Mouse (Mus musculus): ENCODE measurements around the gene Ppp4r3b.

The Ppp4r3b gene

DNA sequence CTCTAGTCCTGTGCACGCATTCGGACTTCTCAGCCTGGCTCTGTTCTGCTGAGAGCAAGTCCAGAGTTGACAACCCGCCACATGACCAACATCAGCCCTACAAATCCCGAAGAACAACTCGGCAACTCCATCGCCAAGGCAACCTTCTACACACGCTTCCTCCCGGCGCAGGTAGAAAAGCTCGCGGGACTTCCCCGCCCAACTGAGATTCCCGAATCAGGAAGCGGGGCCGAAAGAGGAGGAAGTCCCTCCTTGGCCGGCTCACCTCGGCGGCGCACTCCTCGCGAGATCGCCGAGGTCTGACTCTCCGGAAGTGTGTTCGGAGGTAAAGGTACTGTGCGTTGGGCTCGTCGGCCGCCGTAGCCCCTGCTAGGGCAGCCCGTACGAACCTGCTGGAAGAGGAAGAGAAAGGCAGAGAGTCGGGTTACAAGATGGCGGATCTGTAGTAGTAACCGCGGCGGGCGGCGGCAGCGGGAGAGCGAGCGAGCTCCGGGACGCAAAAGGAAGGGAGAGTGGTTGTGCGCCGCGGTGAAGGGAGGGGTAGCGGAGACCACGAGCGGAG, at the start of gene Ppp4r3b:
TSS of gene Ppp4r3b (plus strand) at position 328 of the 562 bp plus-strand sequence.
- peak; percentile 89 for DNase-seq (ENCODE audit: low spot score)

DNA sequence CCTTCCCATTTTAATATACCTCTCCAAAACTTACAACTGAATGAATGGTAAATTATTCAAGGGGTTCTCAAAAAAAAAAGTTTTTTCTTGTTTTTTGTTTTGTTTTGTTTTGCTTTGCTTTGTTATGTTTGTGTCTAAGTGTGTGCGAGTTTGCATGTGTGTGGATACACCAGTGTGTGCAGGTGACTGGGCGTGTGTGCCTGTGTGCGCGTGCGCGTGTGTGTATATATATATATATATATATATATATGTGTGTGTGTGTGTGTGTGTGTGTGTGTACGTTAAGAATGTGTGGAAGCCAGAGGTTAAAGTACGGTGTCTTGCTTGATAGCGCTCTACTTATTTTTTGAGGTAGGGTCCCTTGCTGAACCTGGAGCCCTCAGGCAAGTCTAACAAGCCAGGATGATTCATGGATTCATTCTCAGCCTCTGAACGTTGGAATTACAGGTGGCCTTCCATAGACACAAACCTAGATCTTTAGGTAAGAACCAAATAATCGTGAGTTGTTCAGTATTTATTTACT, 42.8 kb upstream of the Ppp4r3b start:
- no peak for DNase-seq (ENCODE audit: low spot score)

DNA sequence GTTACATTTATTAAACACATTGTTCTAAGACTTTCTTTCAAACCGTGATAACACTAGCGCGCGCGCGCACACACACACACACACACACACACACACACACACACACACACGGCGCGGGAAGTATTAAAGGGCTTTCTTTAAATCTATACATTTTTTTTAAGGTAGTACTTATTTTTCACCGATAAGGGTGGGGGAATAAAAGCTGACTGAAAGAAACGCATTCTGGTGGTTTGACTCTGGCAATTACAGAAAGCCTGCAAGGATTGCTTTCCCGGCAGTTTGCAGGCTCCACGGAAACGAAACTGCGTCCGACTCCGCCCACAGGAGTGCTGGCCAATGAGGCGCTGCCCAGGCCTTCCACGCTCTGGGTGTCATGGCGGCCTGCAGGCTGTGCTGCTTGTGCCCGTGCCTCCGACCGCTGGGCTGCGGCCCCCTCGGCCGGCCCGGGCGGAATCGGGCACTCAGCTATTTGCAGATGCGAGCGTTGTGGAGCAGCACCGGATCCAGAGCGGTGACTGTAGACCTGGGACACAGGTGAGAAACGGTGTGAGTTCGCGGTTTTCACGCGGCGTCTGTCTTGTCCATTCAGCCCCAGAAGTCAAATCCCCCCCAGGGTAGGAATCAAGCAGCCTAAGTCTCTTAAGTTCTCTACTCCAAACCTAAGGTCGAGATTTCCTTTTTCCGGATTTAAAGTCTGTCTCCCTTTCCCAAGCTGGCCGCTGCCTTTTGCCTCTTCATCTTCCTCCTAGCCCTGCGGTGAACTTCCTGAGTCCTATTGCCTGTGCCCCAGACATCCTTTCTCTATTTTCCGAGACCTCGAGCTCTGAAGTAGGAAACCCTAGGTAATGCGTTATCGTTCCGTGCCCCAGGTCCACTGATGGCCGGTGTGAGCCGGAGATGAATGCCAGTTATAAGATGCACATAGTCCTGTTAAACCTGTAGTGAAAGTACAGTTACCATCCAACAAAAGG, 42.0 kb upstream of the Ppp4r3b start, which contains the start of gene Pnpt1:
TSS of gene Pnpt1 (plus strand) at position 360 of the 971 bp plus-strand sequence.
- peak; percentile 43 for DNase-seq (ENCODE audit: low spot score)

DNA sequence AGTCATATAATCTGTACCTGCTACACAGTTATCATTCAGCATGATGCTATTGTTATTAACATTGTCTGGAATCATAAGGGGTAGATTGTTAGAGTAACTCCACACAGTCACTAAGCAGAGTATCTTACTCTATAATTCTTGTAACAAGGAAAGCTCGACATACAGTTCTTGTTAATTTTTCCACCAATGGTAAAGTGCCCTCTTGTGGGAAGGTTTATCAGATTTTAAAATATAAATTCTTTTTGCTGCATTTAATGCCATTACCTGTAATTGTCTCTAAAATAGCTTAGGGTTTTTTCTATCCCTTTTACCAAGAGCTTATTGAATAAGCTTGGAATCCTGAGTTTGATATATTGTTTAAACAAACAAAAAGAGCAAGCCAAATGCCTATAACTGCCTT, 32.0 kb upstream of the Ppp4r3b start:
- no peak for DNase-seq (ENCODE audit: low spot score)

DNA sequence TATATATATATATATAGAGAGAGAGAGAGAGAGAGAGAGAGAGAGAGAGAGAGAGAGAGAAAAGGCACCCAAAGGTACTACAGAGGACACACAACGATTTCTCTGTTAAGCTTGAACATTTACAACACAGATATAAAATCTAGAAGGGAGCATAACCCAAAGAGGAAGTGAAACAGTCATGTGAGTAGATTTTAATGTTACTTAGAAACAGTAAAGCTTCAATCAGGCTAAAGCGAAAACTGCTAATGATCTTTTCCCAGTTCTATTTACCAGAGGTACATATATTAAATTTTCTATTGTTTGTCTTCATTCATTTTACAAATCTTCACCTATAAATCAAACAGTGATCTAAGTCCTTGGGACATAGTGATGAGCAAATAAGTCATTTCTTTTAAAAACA, 23.8 kb upstream of the Ppp4r3b start:
- no peak for DNase-seq (ENCODE audit: low spot score)

DNA sequence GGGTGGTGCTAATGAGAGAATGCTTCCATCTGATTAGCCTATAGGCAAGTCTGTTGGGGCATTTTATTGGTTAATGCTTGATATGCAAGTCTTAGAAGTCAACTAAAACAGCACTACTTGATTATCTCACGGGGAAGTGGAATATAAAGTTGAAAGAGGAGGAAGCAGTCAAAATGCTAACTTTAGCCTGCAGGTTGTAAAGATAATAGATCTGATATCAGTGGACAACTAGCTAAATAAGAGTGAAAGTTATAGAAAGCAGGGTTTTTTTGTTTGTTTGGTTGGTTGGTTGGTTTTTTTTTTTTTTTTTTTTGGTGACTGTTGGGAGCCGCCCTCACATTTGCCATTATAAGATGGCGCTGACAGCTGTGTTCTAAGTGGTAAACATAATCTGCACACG, 9.1 kb upstream of the Ppp4r3b start:
- DNase-seq (ENCODE audit: low spot score) = no peak

DNA sequence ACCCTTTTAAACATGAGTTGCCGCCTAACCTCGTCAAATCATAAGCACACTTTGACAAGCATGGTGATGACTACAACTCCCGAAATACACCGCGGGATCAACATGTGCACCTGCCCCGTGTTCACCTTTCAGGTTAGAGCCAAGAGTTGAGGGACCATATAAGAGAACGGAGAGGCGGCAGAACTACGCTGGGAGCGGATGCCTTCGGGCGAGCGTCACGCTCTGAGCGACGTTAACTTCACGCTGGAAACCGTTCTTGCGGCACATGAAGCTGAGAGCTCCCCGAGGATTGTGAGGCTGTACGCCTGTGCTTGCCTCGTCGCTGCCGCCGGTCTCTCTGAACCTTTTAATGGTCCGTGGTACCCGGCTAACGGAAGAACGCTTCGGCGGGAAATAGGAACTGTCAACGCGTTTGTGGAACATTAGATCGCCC, 715 bp upstream of the Ppp4r3b start:
- DNase-seq (ENCODE audit: low spot score) = peak; percentile 9

DNA sequence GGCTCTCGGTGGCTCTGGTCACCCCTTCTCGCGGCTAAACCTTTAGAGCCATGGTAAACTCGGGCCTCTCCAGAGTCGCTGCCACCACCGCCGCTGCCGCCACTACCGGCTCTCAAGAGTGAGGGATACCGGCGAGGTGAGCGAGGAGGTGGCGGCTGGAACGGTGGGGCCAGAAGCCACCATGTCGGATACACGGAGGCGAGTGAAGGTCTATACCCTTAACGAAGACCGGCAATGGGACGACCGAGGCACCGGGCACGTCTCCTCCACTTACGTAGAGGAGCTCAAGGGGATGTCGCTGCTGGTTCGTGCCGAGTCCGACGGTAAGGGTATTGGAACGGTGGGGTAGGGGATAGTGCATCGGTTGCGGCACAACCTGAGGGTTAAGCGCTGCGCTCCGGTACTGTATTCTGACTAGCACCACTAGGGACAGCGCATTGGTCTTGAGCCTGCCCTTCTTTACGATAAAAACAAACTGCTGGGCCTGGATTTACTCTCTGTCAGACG, 488 bp downstream of the Ppp4r3b start:
- DNase-seq (ENCODE audit: low spot score) = peak; percentile 12

DNA sequence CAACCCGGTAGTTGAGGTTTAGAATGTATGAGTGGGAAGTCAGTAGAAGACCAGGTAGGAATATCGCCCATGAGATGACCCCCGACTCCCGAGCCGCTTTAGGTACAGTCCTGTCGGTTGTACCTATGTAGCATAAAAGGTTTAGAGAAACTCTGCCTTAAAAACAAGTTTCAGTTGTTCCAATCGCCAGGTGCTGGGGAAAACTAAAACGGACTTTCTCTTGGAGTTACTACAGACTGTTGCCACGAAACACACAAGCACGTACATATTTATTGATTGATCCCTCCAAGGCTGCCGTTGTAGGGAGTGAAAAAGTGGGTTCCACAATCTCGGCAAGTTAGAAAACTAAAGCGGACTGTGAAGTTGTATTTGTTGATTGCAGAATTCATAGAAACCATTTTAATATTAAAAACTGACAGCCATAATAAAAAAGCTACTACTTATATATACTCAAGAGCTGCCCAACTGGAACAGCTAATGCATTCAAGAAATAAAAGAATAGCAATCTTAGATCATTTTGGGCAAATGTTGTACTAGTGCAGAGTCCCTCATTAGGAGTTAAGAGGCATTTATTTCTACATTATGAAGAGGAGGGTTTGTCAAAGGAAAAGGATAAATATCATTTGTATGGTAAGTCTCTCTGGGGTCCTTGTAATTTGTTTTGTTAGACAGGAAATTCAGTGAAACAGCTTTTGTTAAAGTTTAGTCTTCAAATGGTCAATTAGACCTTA, 1.2 kb downstream of the Ppp4r3b start:
- no peak for DNase-seq (ENCODE audit: low spot score)

DNA sequence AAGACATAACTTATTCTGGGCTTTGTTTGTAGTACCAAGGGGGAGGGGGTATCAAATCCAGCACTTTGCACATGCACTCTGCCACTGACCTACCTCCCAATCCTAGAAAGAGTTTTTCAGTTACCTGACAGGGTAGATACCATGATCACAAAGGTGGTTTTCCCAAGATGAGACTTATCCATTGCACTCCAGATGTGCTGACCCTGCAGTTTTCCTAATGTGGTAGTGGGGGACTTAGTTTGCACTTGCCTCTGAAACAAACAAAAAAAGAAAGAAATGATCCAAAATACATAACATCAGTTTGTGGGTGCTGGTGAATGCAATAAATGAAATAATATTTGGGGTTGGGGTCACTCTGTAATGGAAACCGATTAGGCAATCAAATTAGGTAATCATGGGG, 6.6 kb downstream of the Ppp4r3b start:
- DNase-seq (ENCODE audit: low spot score) = no peak

DNA sequence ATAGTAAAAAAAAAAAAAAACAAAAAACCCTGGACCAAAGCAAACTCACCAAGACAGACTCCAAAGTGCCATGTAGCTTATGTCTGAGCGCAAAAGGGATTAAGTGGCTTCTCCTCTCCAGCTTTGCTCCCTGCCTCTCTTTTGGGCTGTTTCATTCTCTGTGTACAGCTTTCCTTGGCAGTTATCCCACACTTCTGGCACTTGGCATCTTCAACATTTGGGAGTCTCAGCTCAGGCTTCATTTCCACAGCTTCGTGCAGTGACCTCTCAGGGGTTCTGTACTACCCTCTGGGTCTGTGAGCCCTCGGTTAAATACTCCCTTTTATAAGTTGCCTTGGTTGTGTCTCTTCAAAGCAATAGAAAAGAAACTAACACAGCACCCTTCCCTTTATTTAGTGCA, 8.0 kb downstream of the Ppp4r3b start:
- no peak for DNase-seq (ENCODE audit: low spot score)

DNA sequence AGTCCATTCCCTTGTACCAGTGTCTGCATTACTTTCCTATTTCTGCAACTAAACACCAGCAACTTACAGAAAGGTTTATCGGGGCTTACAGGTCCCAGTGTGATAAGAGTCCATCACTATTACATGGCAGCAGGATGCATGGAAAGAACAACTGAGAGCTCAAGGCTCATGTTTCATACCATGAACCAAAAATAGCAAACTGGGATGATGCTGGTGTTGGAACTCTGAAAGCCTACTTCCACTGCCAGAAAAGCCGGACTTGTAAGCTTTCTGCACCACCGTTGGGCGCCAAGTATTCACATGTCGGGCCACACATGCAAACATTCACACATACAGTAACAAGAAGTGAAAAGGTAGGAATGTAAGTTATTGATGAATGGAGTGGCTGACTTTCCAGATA, 9.1 kb downstream of the Ppp4r3b start:
- no peak for DNase-seq (ENCODE audit: low spot score)

DNA sequence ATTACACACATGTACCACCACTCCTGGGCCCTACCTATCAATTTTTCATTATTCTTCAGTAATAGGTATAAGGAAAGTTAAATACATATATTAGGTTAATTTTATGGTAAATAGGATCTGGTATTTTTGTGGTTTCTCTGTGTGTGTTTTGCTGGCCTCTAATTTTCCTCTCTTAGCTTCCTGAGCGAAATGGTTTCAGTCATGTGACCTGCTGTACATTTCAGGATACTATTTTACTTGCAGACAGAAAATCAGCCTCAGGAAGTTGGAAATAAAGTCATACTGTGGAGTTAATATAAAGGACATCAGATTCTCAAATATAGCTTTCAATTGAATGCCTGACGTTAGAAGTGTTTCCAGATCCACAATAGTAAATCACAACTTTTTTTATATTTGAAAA, 16.3 kb downstream of the Ppp4r3b start:
- DNase-seq (ENCODE audit: low spot score) = no peak

DNA sequence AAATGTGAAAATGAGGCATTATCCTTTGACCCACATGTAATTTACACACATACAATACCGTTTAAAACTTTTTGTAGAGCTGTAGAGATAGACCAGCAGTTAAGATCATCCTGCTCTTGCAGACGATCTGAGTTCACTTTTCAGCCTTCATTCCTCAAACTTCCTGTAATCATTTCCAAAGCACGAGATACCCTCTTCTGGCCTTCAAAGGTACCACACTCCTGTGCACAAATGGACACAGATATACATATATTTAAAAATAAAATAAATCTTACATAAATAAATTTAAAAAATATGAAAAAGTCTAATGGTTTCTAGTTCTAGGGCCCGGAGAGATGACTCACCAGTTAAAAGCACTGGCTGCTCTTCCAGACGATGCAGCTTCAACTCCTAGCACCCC, 31.0 kb downstream of the Ppp4r3b start:
- DNase-seq (ENCODE audit: low spot score) = no peak

DNA sequence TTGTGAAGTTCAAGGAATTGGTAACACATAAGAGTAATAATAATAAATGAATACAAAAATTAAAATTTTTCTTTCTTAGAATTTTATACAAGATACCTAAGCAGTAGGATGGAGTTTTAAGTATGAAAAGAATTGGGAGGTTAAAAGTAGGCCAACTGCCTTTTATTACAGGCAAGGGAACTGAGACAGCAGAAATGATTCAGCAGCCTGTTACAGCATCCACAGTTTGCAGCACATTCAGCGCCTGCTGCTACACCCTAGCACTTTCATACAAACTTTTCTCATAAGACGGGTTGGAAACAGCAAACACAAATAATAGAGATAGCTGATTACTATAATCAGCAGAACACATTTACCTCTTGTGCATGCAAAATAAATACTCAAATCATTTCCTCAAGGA, 37.1 kb downstream of the Ppp4r3b start:
- no peak for DNase-seq (ENCODE audit: low spot score)

DNA sequence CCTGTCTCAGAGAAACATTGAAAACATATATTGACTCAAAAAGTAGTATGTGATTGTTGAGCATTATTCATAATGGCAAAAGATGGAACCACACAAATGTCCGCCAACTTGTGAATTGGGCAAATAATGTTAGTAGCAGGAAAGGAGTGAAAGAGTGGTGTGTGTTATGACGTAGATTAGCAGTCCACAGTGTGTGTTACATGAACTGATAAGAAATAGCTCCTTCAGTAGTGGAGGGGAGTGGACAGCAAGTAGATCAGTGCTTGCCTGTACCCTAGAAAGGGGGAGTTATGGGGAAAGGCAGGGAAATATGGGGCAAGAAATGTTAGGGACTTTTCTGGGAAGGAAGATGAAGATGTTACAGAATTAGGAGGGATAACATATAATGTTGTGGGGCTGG, 43.5 kb downstream of the Ppp4r3b start:
- DNase-seq (ENCODE audit: low spot score) = no peak

DNA sequence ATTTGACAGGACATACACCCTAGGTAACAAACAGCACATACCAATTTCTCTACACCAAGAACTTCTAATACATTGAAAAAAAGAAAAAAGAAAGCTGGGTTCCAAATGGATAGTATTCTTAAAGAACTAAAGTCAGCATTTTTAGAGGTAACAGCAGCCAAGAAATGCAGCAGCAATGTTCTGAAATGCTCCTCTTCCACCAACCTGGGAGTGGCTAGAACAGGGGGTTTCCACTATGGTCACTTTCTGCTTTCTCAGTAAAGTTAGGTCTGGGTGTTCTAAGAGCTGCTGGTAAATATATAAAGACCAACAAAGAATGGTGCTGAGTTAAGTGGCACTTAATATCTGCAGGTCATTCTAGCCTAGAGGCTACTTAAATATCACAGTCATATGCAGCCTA, 46.4 kb downstream of the Ppp4r3b start:
- no peak for DNase-seq (ENCODE audit: low spot score)

DNA sequence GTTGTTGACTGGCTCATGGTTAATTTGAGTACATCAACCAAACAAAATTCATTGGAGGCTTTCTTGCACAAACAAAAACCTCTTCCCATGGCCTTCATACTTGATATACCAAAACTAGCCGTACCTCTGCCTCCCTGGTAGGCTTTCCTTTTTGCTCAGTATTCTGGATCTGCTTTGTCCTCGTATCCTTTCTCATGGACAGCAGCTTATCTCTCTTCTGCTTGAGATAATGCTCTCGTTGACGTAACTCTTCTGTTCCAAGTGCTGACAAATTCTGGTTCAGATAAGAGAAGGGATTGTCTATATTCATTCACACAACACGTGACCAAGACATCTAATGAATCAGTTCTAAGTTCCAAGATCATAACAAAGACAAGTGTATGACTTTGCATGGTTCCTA, 49.6 kb downstream of the Ppp4r3b start:
- no peak for DNase-seq (ENCODE audit: low spot score)

DNA sequence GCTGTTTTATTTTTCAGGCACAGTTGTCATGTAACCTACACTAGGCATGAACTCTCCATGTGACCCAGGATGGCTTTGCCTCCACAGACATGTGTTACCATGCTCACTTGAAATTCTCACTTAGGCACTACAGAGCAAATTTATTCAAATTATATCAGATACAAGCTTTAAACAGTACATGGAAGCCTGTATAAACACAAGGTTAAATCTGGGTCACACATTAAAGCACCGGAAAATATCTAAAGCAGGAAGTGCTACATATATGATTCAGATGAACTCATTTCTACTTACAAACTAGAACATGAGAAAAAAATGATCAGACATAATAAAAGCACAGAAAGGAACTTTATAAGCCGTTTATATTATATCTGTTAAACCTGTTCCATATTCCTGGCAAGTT, 52.1 kb downstream of the Ppp4r3b start:
- no peak for DNase-seq (ENCODE audit: low spot score)

DNA sequence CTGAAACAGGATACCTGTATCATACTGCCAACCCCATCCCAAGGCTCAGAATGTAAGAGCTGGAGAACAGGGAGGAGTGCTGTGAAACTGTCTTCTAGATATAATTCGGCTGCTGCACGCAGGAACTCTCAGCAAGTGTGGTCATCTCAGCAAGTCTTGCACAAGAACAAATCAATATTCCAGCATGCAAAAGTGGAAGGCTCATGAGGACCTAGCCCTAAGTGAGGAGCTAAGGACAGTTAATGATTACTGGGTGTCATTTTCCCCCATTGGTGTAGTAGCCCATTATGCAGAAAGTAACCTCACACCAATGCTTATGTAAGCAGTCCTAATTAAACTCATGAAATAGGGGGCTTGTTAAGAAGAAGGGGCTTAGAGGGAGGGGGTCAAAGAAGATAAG, 56.3 kb downstream of the Ppp4r3b start:
- no peak for DNase-seq (ENCODE audit: low spot score)

DNA sequence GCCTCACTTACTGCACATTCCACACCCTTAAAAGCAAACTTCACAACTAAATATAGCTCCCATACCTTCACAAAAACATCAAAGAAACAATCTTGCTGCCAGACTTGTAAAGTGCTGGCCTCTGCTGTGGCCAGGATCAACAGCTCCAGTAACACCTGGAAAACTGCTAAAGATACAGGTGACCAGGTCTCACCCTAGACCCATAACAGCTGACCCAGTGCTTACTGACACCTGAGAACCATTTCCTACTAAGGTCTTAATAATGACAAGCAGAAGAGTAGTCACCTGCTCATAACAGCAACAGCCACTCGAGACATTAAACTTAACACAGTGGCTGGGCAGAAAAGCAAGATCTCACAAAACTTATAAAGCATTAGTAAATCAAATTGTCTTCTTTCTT, 60.9 kb downstream of the Ppp4r3b start:
- no peak for DNase-seq (ENCODE audit: low spot score)

DNA sequence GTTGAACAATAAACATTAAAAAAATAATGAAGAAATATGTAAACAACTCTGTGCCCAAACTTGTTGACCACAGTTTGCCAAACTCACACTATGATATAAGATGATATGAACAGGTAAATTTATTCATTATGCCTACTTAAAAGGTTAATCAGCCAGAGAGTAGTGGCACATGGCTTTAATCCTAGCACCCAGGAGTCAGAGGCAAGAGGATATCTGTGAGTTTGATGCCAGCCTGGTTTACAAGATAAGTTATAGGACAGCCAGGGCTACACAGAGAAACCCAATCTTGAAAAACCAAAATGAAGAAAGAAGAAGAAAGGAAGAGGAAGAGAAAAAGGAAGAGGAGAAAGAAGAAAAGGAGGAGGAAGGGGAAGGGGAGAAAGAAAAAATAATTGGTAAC, 64.7 kb downstream of the Ppp4r3b start:
- no peak for DNase-seq (ENCODE audit: low spot score)
